Mouse (Mus musculus): ENCODE measurements around the gene Reg3d.

- TF ChIP-seq CTCF (IDR thresholded peaks at IDR 0.05; ENCODE audit: borderline replicate concordance, extremely low read depth, insufficient read depth, insufficient read length) (no peak), POLR2A (IDR thresholded peaks at IDR 0.05; ENCODE audit: borderline replicate concordance, extremely low read depth, insufficient read depth, insufficient read length, poor library complexity, severe bottlenecking) (no peak)
These were observed 6.9 kb upstream of the Reg3d start for GRCm38 (mm10) chr6:78385609-78386008.
